Comparison of ENCODE assay signal across 16 mouse cellular contexts in the genomic region with DNA sequence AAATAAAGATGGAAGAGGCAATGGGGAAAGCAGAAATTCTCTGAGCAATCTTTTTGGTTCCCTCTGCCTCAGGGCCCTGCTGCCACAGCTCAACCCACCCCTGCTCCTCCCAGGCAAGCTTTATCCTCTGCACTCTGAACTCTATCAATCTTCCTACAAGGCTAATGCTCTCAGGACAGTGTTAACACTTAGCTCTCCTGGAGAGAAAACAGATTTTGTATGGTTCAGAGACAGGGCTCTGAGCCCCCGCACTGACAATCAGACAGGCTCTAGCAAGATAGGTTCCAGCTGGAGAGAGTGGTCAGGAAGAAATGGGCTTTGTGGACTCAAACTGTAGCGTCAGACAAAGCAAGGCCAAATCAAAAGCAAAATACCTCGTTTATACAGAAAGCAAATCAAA.
DNase-seq lines count a peak whose midpoint lies in the region; ATAC-seq and TF ChIP-seq lines count a peak whose summit lies in the region.
"Had no signal": no experiment of that assay in that cellular context is flagged by ENCODE, and none has a peak within 500 bp of the region (broad histone marks: within the 10 kb centered on the region; RNA-seq: fewer than 3 reads in every experiment).

No protein-coding gene starts in this region.

- no peak overlapping the region for H3K4me3 ChIP-seq in heart, embryonic 13.5 days
- no peak overlapping the region for H3K4me3 ChIP-seq in lung, embryonic 15.5 days
- no peak overlapping the region for H3K4me3 ChIP-seq in lung, postnatal 0 days (ENCODE audit: low read depth, low read length)
- no peak overlapping the region for H3K4me3 ChIP-seq in hindbrain, embryonic 16.5 days (ENCODE audit: low read length)
- H3K4me3 ChIP-seq: gastrocnemius, adult 2 months had no signal

- peaks cover 8% of the 10 kb centered on the region; the same call in 1 of the 2 replicates for H3K4me1 ChIP-seq in heart, embryonic 13.5 days
- peaks cover 12% of the 10 kb centered on the region for H3K4me1 ChIP-seq in lung, embryonic 15.5 days
- H3K4me1 ChIP-seq in lung, postnatal 0 days (ENCODE audit: insufficient read depth, low read depth, low read length) = no peaks in the 10 kb centered on the region
- no peaks in the 10 kb centered on the region for H3K4me1 ChIP-seq in hindbrain, embryonic 16.5 days (ENCODE audit: control insufficient read depth, insufficient read depth, low read depth, low read length)

- H3K9ac ChIP-seq in heart, embryonic 13.5 days = no peak overlapping the region
- no peak overlapping the region for H3K9ac ChIP-seq in lung, embryonic 15.5 days
- H3K9ac ChIP-seq in lung, postnatal 0 days (replicated peaks; ENCODE audit: low read depth) = no peak overlapping the region
- no peak overlapping the region for H3K9ac ChIP-seq in hindbrain, embryonic 16.5 days (ENCODE audit: low read depth, low read length)

- no peak for ATAC-seq in heart, embryonic 13.5 days (ENCODE audit: extremely low read depth, insufficient number of reproducible peaks, low FRiP score, low TSS enrichment)
- ATAC-seq in lung, embryonic 15.5 days (ENCODE audit: borderline replicate concordance, extremely low read depth, low FRiP score, low TSS enrichment) = peak; percentile 89; the same call in 1 of the 2 replicates
- ATAC-seq in lung, postnatal 0 days = peak; percentile 50
- no peak for ATAC-seq in hindbrain, embryonic 16.5 days
- ATAC-seq: forebrain, embryonic 16.5 days; inflammation-experienced regulatory T-cells, adult 6 months; Patski had no signal

- H3K9me3 ChIP-seq in heart, embryonic 13.5 days = no peaks in the 10 kb centered on the region
- no peaks in the 10 kb centered on the region for H3K9me3 ChIP-seq in lung, embryonic 15.5 days
- no peaks in the 10 kb centered on the region for H3K9me3 ChIP-seq in lung, postnatal 0 days (ENCODE audit: low read length)
- no peaks in the 10 kb centered on the region for H3K9me3 ChIP-seq in hindbrain, embryonic 16.5 days (ENCODE audit: control insufficient read depth, low read length)

- TF ChIP-seq EP300 in lung, postnatal 0 days (IDR thresholded peaks at IDR 0.05) = no peak

- H3K27me3 ChIP-seq in heart, embryonic 13.5 days (replicated peaks) = no peaks in the 10 kb centered on the region
- H3K27me3 ChIP-seq in lung, embryonic 15.5 days = no peaks in the 10 kb centered on the region
- no peaks in the 10 kb centered on the region for H3K27me3 ChIP-seq in lung, postnatal 0 days (replicated peaks; ENCODE audit: insufficient read depth, low read length)
- no peaks in the 10 kb centered on the region for H3K27me3 ChIP-seq in hindbrain, embryonic 16.5 days (replicated peaks; ENCODE audit: control insufficient read depth, insufficient read depth, low read length)
- H3K27me3 ChIP-seq: Patski had no signal

- TF ChIP-seq CTCF in lung, postnatal 0 days (IDR thresholded peaks at IDR 0.05) = no peak

- peak overlapping the region; percentile 59 for H3K27ac ChIP-seq in heart, embryonic 13.5 days (replicated peaks)
- no peak overlapping the region for H3K27ac ChIP-seq in lung, embryonic 15.5 days
- no peak overlapping the region for H3K27ac ChIP-seq in lung, postnatal 0 days (ENCODE audit: low read length)
- H3K27ac ChIP-seq in hindbrain, embryonic 16.5 days (ENCODE audit: low read depth, low read length) = no peak overlapping the region
- H3K27ac ChIP-seq: gastrocnemius, adult 2 months had no signal

- H3K4me2 ChIP-seq in heart, embryonic 13.5 days = no peak overlapping the region
- no peak overlapping the region for H3K4me2 ChIP-seq in lung, embryonic 15.5 days
- H3K4me2 ChIP-seq in lung, postnatal 0 days (replicated peaks; ENCODE audit: low read depth, low read length) = no peak overlapping the region
- no peak overlapping the region for H3K4me2 ChIP-seq in hindbrain, embryonic 16.5 days (ENCODE audit: low read length)
- H3K4me2 ChIP-seq: midbrain, embryonic 11.5 days had no signal

- no peaks in the 10 kb centered on the region for H3K36me3 ChIP-seq in heart, embryonic 13.5 days
- H3K36me3 ChIP-seq in lung, embryonic 15.5 days = no peaks in the 10 kb centered on the region
- H3K36me3 ChIP-seq in lung, postnatal 0 days (ENCODE audit: insufficient read depth, low read length) = no peaks in the 10 kb centered on the region
- H3K36me3 ChIP-seq in hindbrain, embryonic 16.5 days (ENCODE audit: control insufficient read depth, insufficient read depth, low read length) = no peaks in the 10 kb centered on the region

- WGBS in heart, embryonic 13.5 days = 32% methylated on average over 3 of the region's 3 CpGs
- 27% methylated on average over 3 of the region's 3 CpGs for WGBS in lung, embryonic 15.5 days
- WGBS in lung, postnatal 0 days = 17% methylated on average over 3 of the region's 3 CpGs
- WGBS in hindbrain, embryonic 16.5 days = 77% methylated on average over 3 of the region's 3 CpGs

- no peak for DNase-seq in heart, adult 18-20 months
- DNase-seq in lung, postnatal 14 days = no peak
- DNase-seq in lung, postnatal 0 days (ENCODE audit: low spot score) = peak; percentile 48
- DNase-seq in adrenal gland, adult (ENCODE audit: inconsistent age in 2 of 2, low spot score in 1 of 2) = no peak
- DNase-seq: B cell, adult 2 months; cerebellum, adult 11-12 months; gastrocnemius, adult 2 months; right cerebral cortex, postnatal 4 days; thymus, postnatal 25 days had no signal

Comparison
In these comparisons a context has a peak if more than half of its experiments do, and no peak if none do; other contexts are left out.
1. ATAC-seq: peak in lung, embryonic 15.5 days (single experiment) and lung, postnatal 0 days (single experiment); none in heart, embryonic 13.5 days (single experiment) and hindbrain, embryonic 16.5 days (single experiment).